Mouse (Mus musculus): ENCODE results near the gene Itgb6. TPM values are rescaled to one million over a fixed set of nuclear protein-coding genes. Genes with fewer than 3 reads are reported as not detected.

Itgb6 gene
- total RNA-seq, 4 experiments from 2014 or later = 15.8 to 33.5 (median 25.7) TPM

- DNase-seq (ENCODE audit: low spot score in 2 of 2) = peak in 1 of 2 experiments; percentile 42
Measured at GRCm38 (mm10) chr2:60712891-60713290, 9.6 kb downstream of the Itgb6 start.

- DNase-seq (ENCODE audit: low spot score in 2 of 2) = no peak
Measured at GRCm38 (mm10) chr2:60712483-60712882, 10.0 kb downstream of the Itgb6 start.

GRCm38 (mm10) chr2:60711098-60711880 is 11.2 kb downstream of the Itgb6 start:
- DNase-seq (ENCODE audit: low spot score in 2 of 2) = no peak

- DNase-seq (ENCODE audit: low spot score in 2 of 2) = no peak
Measured at GRCm38 (mm10) chr2:60710317-60710716, 12.1 kb downstream of the Itgb6 start.

GRCm38 (mm10) chr2:60708671-60709070 is 13.8 kb downstream of the Itgb6 start:
- DNase-seq (ENCODE audit: low spot score in 2 of 2) = no peak

GRCm38 (mm10) chr2:60706866-60707265 is 15.6 kb downstream of the Itgb6 start:
- DNase-seq (ENCODE audit: low spot score in 2 of 2) = no peak

- DNase-seq (ENCODE audit: low spot score in 2 of 2) = no peak
Measured at GRCm38 (mm10) chr2:60705426-60705825, 17.0 kb downstream of the Itgb6 start.

GRCm38 (mm10) chr2:60703315-60703714 is 19.1 kb downstream of the Itgb6 start:
- DNase-seq (ENCODE audit: low spot score in 2 of 2) = no peak

- no peak for DNase-seq (ENCODE audit: low spot score in 2 of 2)
Measured at GRCm38 (mm10) chr2:60700956-60701355, 21.5 kb downstream of the Itgb6 start.

- DNase-seq (ENCODE audit: low spot score in 2 of 2) = no peak
Measured at GRCm38 (mm10) chr2:60700013-60700412, 22.4 kb downstream of the Itgb6 start.

GRCm38 (mm10) chr2:60699591-60699990 is 22.9 kb downstream of the Itgb6 start:
- DNase-seq (ENCODE audit: low spot score in 2 of 2) = no peak

- DNase-seq (ENCODE audit: low spot score in 2 of 2) = peak in 1 of 2 experiments; percentile 56
Measured at GRCm38 (mm10) chr2:60698155-60698554, 24.3 kb downstream of the Itgb6 start.

GRCm38 (mm10) chr2:60697530-60697929 is 24.9 kb downstream of the Itgb6 start:
- DNase-seq (ENCODE audit: low spot score in 2 of 2) = no peak

GRCm38 (mm10) chr2:60696559-60696958 is 25.9 kb downstream of the Itgb6 start:
- DNase-seq (ENCODE audit: low spot score in 2 of 2) = no peak

GRCm38 (mm10) chr2:60695706-60696105 is 26.7 kb downstream of the Itgb6 start:
- no peak for DNase-seq (ENCODE audit: low spot score in 2 of 2)

- no peak for DNase-seq (ENCODE audit: low spot score in 2 of 2)
Measured at GRCm38 (mm10) chr2:60694563-60694962, 27.9 kb downstream of the Itgb6 start.

- DNase-seq (ENCODE audit: low spot score in 2 of 2) = no peak
Measured at GRCm38 (mm10) chr2:60692239-60692638, 30.2 kb downstream of the Itgb6 start.

- DNase-seq (ENCODE audit: low spot score in 2 of 2) = no peak
Measured at GRCm38 (mm10) chr2:60690212-60690611, 32.2 kb downstream of the Itgb6 start.

GRCm38 (mm10) chr2:60688944-60689615 is 33.4 kb downstream of the Itgb6 start:
- peak; percentile 73 to 85 for DNase-seq (ENCODE audit: low spot score in 2 of 2)

GRCm38 (mm10) chr2:60688150-60688549 is 34.3 kb downstream of the Itgb6 start:
- DNase-seq (ENCODE audit: low spot score in 2 of 2) = no peak

GRCm38 (mm10) chr2:60685973-60686372 is 36.5 kb downstream of the Itgb6 start:
- DNase-seq (ENCODE audit: low spot score in 2 of 2) = no peak

- no peak for DNase-seq (ENCODE audit: low spot score in 2 of 2)
Measured at GRCm38 (mm10) chr2:60684168-60684567, 38.3 kb downstream of the Itgb6 start.

GRCm38 (mm10) chr2:60682554-60682953 is 39.9 kb downstream of the Itgb6 start:
- no peak for DNase-seq (ENCODE audit: low spot score in 2 of 2)

All from gastrocnemius, adult 8-10 months (tissue).